Mouse (Mus musculus) heart, postnatal 0 days (tissue): ENCODE measurements around the gene Fam168b. TPM values are rescaled to one million over a fixed set of nuclear protein-coding genes. Genes with fewer than 3 reads are reported as not detected.

Experiments used
- ATAC-seq: fragments of 200-750 bp; cut with Nextera tagmentation; 2 replicates; pipeline ENCODE4 v1.8.0; 2017; ENCODE audit warnings: low read depth, moderate number of reproducible peaks, moderate library complexity; ENCODE audit not compliant: insufficient read depth
- DNase-seq: peaks from one replicate; pipeline ENCODE4 v3.0.0-alpha.2; 2016; ENCODE audit warnings: low spot score
- H3K27ac ChIP-seq: fragments of 300-500 bp; sonication (generic); 2 replicates; pipeline ENCODE4 v1.5.1; 2014; ENCODE audit warnings: low read depth, mild to moderate bottlenecking
- H3K27me3 ChIP-seq: fragments of 300-500 bp; sonication (generic); 2 replicates; pipeline ENCODE4 v1.6.1; 2014; ENCODE audit warnings: low read length, mixed read lengths; ENCODE audit not compliant: control insufficient read depth, insufficient read depth
- H3K36me3 ChIP-seq: fragments of 300-500 bp; sonication (generic); replicated peaks from 2 replicates; pipeline ENCODE4 v1.6.1; 2014; ENCODE audit warnings: low read length, mixed read lengths; ENCODE audit not compliant: control insufficient read depth, insufficient read depth
- H3K4me1 ChIP-seq: fragments of 300-500 bp; sonication (generic); 2 replicates; pipeline ENCODE4 v1.6.1; 2014; ENCODE audit warnings: antibody characterized with exemption; ENCODE audit not compliant: control insufficient read depth, insufficient read depth
- H3K4me2 ChIP-seq: fragments of 300-500 bp; sonication (generic); 2 replicates; pipeline ENCODE4 v1.6.1; 2014; ENCODE audit warnings: low read depth, mild to moderate bottlenecking, low read length, moderate library complexity
- H3K4me3 ChIP-seq: fragments of 300-500 bp; sonication (generic); 2 replicates; pipeline ENCODE4 v1.5.1; 2014; ENCODE audit warnings: low read depth, low read length
- H3K9ac ChIP-seq: fragments of 300-500 bp; sonication (generic); replicated peaks from 2 replicates; pipeline ENCODE4 v1.6.1; 2014; ENCODE audit warnings: low read depth, low read length, mixed read lengths
- H3K9me3 ChIP-seq: fragments of 300-500 bp; sonication (generic); replicated peaks from 2 replicates; pipeline ENCODE4 v1.6.1; 2016; ENCODE audit warnings: low read length; ENCODE audit not compliant: control insufficient read depth
- CTCF ChIP-seq: IDR thresholded peaks from 2 replicates; pipeline ENCODE4 v1.5.1; 2016; ENCODE audit warnings: antibody characterized with exemption, control low read depth, low read depth
- EP300 ChIP-seq: IDR thresholded peaks from 2 replicates; pipeline ENCODE4 v1.6.1; 2016; ENCODE audit warnings: antibody characterized with exemption, low read depth
- WGBS: fragments of 180-500 bp; shearing (Covaris S2); extraction: QIAGEN DNeasy Blood & Tissue Kit; methylation state at CpG from one replicate; pipeline ENCODE4 v1.1.7; 2014; 5-methylcytosine and 5-hydroxymethylcytosine counted together
- polyA plus RNA-seq: library from polyadenylated mRNA; unstranded; fragments of >200 nt; fragmentation: Nextera tagmentation; extraction: Ambion mirVana; gene quantifications from 2 replicates; pipeline ENCODE4 v1.2.1, GENCODE M21; 2015
- total RNA-seq: library from RNA; depleted of rRNA; stranded (reverse); fragments of >200 nt; gene quantifications from 2 replicates; pipeline ENCODE4 v1.2.3, GENCODE M21; 2014; ENCODE audit warnings: low replicate concordance

Fam168b gene
- total and polyA plus RNA-seq, 2 experiments from 2014 or later: 21.5 to 96.0 TPM

DNA sequence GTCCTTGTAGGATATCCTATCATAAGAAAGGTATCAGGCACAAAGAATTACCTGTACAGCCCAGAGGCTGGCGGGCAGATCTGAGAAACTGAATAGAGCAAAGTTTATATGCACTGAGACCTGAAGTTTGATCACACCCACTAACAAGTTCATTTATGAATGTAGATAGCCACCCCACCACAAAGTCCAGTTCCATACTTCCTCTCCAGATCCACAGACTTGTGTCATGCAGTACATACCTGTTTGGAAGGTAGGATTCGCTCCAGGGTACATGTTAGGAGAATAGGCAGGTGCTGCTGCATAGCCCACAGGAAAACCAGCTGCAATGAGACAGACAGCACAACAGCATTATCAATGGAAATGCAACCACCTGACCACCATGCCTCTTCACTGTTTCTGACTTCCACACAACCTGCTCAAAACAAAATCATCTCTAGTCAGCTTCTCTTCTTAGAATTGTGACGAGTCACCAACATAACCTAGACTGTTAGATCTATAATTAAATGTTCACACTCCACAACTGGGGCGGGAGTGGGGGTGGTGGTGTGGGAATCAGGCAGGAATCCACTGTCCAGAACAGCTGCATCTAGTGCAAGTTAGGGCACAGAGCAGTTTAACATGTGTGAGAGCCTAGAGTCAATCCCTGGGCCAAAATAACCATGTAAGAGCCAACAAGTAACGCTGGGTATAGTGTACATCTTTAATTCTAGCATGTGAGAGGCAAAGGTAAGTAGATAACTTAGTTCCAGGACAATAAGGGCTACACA, 14.2 kb downstream of the Fam168b start:
- no peaks in the 10 kb centered on the region for H3K9me3 ChIP-seq
- no peak overlapping the region for H3K4me2 ChIP-seq
- TF ChIP-seq CTCF (no peak), EP300 (no peak)
- H3K4me1 ChIP-seq: no peaks in the 10 kb centered on the region
- WGBS: 71% methylated on average over 5 of the region's 5 CpGs
- no peak overlapping the region for H3K27ac ChIP-seq
- no peaks in the 10 kb centered on the region for H3K27me3 ChIP-seq
- no peak overlapping the region for H3K9ac ChIP-seq
- no peak for DNase-seq
- peaks cover 47% of the 10 kb centered on the region for H3K36me3 ChIP-seq
- no peak overlapping the region for H3K4me3 ChIP-seq
- ATAC-seq: no peak

DNA sequence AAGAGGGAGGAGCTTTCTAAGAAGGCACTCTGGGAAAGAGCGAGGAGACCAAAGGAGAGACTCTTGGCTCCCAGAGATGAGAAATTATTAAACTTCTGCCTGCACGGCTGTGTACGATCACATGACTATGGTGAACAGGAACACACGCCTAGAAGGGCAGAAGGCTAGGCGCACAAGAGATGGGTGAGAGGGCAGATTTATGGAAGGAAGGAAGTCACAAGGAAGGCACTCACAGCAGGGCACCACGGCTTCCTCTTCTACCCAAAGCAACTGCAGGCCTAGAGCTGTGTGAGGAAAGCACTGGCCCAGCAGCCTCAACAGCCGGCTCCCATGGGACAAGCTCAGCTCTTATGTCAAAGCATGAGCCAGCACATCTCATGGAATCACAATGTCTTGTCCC, 15.0 kb downstream of the Fam168b start:
- Histone ChIP-seq H3K27ac (no peak overlapping the region), H3K9ac (no peak overlapping the region), H3K27me3 (no peaks in the 10 kb centered on the region), H3K4me3 (no peak overlapping the region), H3K9me3 (no peaks in the 10 kb centered on the region), H3K4me1 (no peaks in the 10 kb centered on the region), H3K4me2 (no peak overlapping the region), H3K36me3 (peaks cover 47% of the 10 kb centered on the region)
- ATAC-seq (no peak), DNase-seq (no peak)
- WGBS: 74% methylated on average over 7 of the region's 7 CpGs
- TF ChIP-seq EP300 (no peak), CTCF (no peak)

DNA sequence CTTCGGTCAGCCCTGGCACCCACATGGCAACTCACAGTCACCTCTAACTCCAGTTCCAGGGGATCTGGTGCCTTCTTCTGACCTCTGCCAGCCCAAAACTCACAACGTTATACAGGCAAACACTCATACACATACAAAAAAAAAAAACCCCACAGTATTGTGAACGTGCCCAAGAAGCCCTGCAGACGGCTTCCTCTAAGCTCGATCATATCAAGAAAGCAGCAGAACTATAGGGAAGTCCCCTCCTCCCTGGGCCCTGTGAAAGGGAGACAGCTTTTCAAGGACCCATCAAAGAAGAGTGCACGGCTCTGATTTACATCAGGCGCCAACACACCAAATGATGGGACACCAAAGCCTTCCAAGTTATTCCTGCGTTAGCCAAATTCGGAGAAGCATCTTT, 17.0 kb downstream of the Fam168b start:
- ATAC-seq (no peak), DNase-seq (no peak)
- Histone ChIP-seq H3K4me3 (no peak overlapping the region), H3K27ac (no peak overlapping the region), H3K36me3 (peaks cover 55% of the 10 kb centered on the region), H3K4me1 (no peaks in the 10 kb centered on the region), H3K27me3 (no peaks in the 10 kb centered on the region), H3K9ac (no peak overlapping the region), H3K4me2 (no peak overlapping the region), H3K9me3 (no peaks in the 10 kb centered on the region)
- TF ChIP-seq EP300: no peak
- no peak for TF ChIP-seq CTCF
- WGBS: 68% methylated on average over 9 of the region's 9 CpGs

DNA sequence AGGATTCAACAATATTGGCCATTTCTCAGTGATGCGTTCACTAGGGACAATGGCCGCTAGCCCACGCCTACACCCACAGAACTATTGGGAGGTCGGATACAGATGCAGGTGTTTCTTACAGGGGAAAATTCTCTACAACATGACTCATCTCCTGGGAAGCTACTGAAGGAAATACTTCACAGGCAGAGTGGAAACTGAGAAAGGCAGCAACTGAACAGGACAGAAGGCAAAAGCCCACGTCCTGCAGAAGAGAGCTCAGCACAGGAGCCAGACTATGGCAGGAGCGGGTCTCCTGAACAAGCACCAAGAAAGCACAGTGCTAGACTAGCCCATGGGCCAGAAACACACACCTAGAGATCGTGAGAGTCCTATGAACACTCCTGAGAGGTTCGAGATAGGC, 18.7 kb downstream of the Fam168b start:
- ATAC-seq (no peak), DNase-seq (no peak)
- Histone ChIP-seq H3K27ac (no peak overlapping the region), H3K4me3 (no peak overlapping the region), H3K27me3 (no peaks in the 10 kb centered on the region), H3K9me3 (no peaks in the 10 kb centered on the region), H3K9ac (no peak overlapping the region), H3K4me1 (no peaks in the 10 kb centered on the region; the same call in 1 of the 2 replicates), H3K4me2 (no peak overlapping the region), H3K36me3 (peaks cover 56% of the 10 kb centered on the region)
- TF ChIP-seq CTCF (no peak), EP300 (no peak)
- WGBS: 71% methylated on average over 8 of the region's 8 CpGs

DNA sequence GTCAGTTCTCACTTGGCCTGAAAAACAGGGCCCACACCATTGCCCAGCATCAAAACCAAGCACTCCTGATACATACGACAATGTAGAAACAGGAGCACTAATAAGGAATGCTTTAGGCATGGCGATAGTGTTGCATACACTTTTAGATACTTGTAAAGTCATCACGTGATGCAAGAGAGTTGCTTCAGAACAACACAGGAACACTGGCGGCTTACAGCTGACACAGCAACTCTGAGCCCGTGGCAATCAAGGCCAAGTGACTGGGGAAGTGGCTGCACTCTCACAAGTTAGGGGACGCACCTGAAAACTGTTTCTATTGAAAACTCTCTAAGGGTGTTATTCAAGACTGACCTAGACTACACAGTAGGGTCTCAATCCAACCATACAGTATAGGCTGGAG, 19.5 kb downstream of the Fam168b start:
- H3K4me3 ChIP-seq: no peak overlapping the region
- WGBS: 66% methylated on average over 6 of the region's 6 CpGs
- no peaks in the 10 kb centered on the region for H3K9me3 ChIP-seq
- no peak overlapping the region for H3K9ac ChIP-seq
- no peaks in the 10 kb centered on the region; the same call in 1 of the 2 replicates for H3K4me1 ChIP-seq
- TF ChIP-seq EP300 (no peak), CTCF (no peak)
- H3K27me3 ChIP-seq: no peaks in the 10 kb centered on the region
- H3K36me3 ChIP-seq: peaks cover 58% of the 10 kb centered on the region
- no peak overlapping the region for H3K27ac ChIP-seq
- DNase-seq (no peak), ATAC-seq (no peak)
- H3K4me2 ChIP-seq: no peak overlapping the region

DNA sequence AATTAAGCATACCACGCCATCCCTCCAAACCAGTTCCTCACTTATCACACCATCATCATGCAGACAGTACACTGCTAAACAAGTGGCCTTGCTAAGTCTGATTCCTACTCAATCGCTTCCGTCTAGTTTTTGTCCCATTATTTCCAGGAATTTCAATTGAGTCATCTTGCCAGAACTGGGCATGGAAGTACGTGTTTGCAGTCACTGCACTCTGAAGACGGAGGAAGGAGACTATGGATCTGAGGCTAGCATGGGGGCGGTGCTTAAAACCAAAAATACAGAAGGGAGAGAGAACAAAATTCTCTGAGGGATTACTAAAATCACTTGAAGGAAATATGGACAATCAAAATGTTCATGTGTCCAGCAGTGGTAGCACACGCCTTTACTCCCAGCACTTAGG, 20.1 kb downstream of the Fam168b start:
- peaks cover 59% of the 10 kb centered on the region for H3K36me3 ChIP-seq
- TF ChIP-seq CTCF (no peak), EP300 (no peak)
- no peaks in the 10 kb centered on the region; the same call in 1 of the 2 replicates for H3K4me1 ChIP-seq
- 91% methylated on average over 7 of the region's 7 CpGs for WGBS
- H3K27ac ChIP-seq: no peak overlapping the region
- DNase-seq (no peak), ATAC-seq (no peak)
- no peak overlapping the region for H3K4me2 ChIP-seq
- no peaks in the 10 kb centered on the region for H3K9me3 ChIP-seq
- no peak overlapping the region for H3K4me3 ChIP-seq
- H3K9ac ChIP-seq: no peak overlapping the region
- H3K27me3 ChIP-seq: no peaks in the 10 kb centered on the region
